Mouse (Mus musculus) neural tube, embryonic 12.5 days (tissue): ENCODE data around the gene Polr2l. TPM values are rescaled to one million over a fixed set of nuclear protein-coding genes. Genes with fewer than 3 reads are reported as not detected.

Source experiments
- ATAC-seq: fragments of 200-750 bp; cut with Nextera tagmentation; 2 replicates; pipeline ENCODE4 v1.8.0; 2017; ENCODE audit warnings: low read depth, mild to moderate bottlenecking, moderate TSS enrichment, moderate library complexity; ENCODE audit not compliant: low FRiP score
- H3K27ac ChIP-seq: fragments of 300-500 bp; sonication (generic); 2 replicates; pipeline ENCODE4 v1.5.1; 2016
- H3K27me3 ChIP-seq: fragments of 300-500 bp; sonication (generic); replicated peaks from 2 replicates; pipeline ENCODE4 v1.6.1; 2016; ENCODE audit warnings: mild to moderate bottlenecking
- H3K36me3 ChIP-seq: fragments of 300-500 bp; sonication (generic); 2 replicates; pipeline ENCODE4 v1.6.1; 2016; ENCODE audit warnings: mild to moderate bottlenecking
- H3K4me1 ChIP-seq: fragments of 300-500 bp; sonication (generic); 2 replicates; pipeline ENCODE4 v1.6.1; 2016
- H3K4me2 ChIP-seq: fragments of 300-500 bp; sonication (generic); replicated peaks from 2 replicates; pipeline ENCODE4 v1.6.1; 2016; ENCODE audit warnings: mild to moderate bottlenecking
- H3K4me3 ChIP-seq: fragments of 300-500 bp; sonication (generic); 2 replicates; pipeline ENCODE4 v1.5.1; 2016
- H3K9ac ChIP-seq: fragments of 300-500 bp; sonication (generic); 2 replicates; pipeline ENCODE4 v1.6.1; 2016; ENCODE audit warnings: mild to moderate bottlenecking
- H3K9me3 ChIP-seq: fragments of 300-500 bp; sonication (generic); 2 replicates; pipeline ENCODE4 v1.6.1; 2016; ENCODE audit warnings: mild to moderate bottlenecking
- WGBS: fragments of 180-500 bp; shearing (Covaris S2); methylation state at CpG from one replicate; pipeline ENCODE4 v1.1.7; 2016; 5-methylcytosine and 5-hydroxymethylcytosine counted together
- polyA plus RNA-seq: library from polyadenylated mRNA; unstranded; fragments of >200 nt; fragmentation: Nextera tagmentation; extraction: Ambion mirVana; gene quantifications from 2 replicates; pipeline ENCODE4 v1.2.1, GENCODE M21; 2016

Gene Polr2l
- polyA plus RNA-seq, 1 experiment from 2014 or later = 73.5 TPM

DNA sequence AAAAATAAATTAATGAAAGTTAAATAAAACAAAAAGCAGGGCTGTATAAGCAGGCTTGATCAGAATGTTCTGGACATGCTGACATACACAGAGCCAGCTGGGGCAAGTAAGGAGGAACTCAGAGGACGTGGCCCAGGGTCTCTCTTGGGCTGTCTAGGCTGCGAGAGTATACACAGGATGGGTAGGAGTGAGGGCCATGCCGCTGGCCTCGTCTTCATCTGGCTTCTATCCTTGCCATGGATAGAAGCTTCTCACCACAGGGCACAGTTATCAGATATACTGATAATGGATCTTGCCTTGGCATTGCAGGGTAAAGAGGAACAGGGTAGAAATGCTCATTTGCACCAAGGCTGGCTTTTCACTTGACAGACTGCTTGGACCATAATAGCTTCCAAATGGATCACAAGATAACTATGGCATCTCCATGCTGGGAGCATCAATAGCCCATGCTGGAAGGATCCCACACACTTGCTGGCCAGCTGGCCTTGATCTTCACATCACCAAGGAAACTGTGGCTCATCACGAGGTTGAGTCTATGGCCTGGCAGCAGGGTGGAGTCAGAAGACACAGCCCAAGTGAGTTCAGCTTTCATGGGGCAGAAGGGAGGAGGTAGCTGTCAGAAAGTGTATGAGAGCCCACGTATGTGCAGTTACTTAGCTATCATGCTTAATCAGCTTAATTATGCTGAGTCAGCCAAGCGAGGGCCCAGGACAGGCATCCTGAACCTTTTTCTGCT is 27.1 kb upstream of the Polr2l start:
- Histone ChIP-seq H3K36me3 (peaks cover 18% of the 10 kb centered on the region; the same call in 1 of the 2 replicates), H3K9ac (no peak overlapping the region), H3K4me1 (no peaks in the 10 kb centered on the region), H3K9me3 (0 out of 2 replicates have a peak, but pooled peaks cover 4% of the 10 kb centered on the region), H3K27ac (no peak overlapping the region), H3K4me3 (no peak overlapping the region), H3K4me2 (no peak overlapping the region), H3K27me3 (no peaks in the 10 kb centered on the region)
- no peak for ATAC-seq
- 90% methylated on average over 7 of the region's 7 CpGs for WGBS

DNA sequence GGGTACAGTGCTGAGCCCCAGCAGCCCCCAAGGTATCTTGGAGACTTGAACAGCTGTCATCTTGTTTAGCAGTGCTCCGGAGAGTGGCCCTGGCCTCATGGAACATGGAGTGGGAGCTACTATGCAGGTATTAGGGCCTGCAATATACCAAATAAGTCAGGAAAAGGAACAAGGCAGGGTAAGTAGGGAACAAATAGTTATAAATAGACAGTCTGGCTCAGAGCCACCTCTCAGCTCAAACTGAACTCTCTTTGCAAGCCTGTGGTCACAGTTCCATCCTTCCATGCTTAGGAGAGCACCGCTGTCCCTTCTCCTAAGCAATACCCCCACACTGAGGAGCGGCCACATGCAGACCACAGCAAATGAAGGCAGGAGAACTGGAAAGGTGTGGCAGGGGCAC is 22.7 kb upstream of the Polr2l start:
- ATAC-seq = no peak
- H3K36me3 ChIP-seq = peaks cover 28% of the 10 kb centered on the region
- 93% methylated on average over 3 of the region's 3 CpGs for WGBS

DNA sequence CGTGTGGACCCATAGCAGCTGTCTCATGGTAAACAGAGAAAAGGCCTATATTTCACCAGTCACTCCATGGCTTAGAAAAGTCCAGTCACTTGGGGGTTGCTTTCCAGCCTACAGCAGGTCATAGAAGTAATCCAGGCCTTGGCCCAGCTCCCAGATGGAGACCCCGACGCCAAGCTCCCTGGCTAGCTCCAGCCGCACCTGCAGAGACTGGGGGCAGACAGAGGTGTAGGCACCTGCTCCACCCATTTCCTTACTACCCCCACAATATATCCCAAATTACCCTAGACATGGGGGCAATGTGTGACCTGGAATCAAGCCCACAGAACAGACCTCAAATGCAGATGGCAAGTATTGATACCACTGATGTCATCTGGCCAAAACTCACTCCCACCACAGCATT is 21.0 kb upstream of the Polr2l start:
- no peak overlapping the region for H3K9ac ChIP-seq
- no peak overlapping the region for H3K27ac ChIP-seq
- no peak overlapping the region for H3K4me2 ChIP-seq
- ATAC-seq = no peak
- H3K9me3 ChIP-seq = no peaks in the 10 kb centered on the region
- 93% methylated on average over 4 of the region's 4 CpGs for WGBS
- H3K27me3 ChIP-seq = no peaks in the 10 kb centered on the region
- no peak overlapping the region for H3K4me3 ChIP-seq
- no peaks in the 10 kb centered on the region for H3K4me1 ChIP-seq
- H3K36me3 ChIP-seq = peaks cover 33% of the 10 kb centered on the region

More for the DNA sequence above, 22.7 kb upstream of the Polr2l start:
- Histone ChIP-seq H3K9ac (no peak overlapping the region), H3K4me1 (no peaks in the 10 kb centered on the region), H3K27me3 (no peaks in the 10 kb centered on the region), H3K4me2 (no peak overlapping the region), H3K4me3 (no peak overlapping the region), H3K9me3 (no peaks in the 10 kb centered on the region), H3K27ac (no peak overlapping the region)

DNA sequence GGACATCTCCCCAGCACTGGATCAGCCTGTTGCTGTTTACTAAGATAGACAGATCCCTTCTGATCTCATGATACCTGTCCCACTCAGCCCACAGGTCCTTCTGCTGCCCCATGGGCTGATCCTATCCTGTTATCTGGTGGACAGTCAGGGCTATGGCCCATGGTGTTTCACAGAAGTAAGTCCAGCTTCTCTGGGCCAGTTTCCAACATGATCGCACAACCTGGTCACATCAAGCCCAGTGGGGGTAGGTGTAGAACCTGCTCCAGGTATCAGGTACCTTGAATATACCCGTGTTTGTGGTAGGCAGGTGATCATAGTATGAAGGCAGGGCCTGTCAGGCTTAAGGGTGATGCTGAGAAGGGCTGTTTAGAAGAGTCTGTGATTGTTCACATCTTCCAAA is 20.4 kb upstream of the Polr2l start:
- 90% methylated on average over 2 of the region's 2 CpGs for WGBS
- no peak overlapping the region for H3K9ac ChIP-seq

DNA sequence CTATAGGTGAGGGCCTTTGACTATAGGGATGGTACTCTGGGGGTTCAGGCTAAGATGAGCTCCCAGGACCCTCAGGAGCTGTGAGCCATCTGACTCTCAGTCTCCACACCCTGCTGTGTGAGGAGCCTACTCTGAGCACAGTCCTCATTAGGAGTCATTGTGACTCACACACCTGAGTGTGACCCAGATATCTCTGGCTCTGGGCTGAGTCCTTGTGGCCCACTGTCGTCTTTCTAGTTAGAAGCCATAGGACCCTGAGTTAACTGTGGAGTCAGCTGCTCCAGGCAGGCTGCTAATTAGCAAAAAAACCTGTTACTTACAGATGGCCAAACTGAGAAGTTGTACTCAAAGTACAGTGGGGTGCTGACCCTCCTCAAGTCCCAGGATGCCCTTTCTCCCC is 18.8 kb upstream of the Polr2l start:
- ATAC-seq = no peak
- WGBS = 88% methylated on average over 1 of the region's 1 CpGs
- H3K36me3 ChIP-seq = peaks cover 22% of the 10 kb centered on the region

More for the DNA sequence above, 20.4 kb upstream of the Polr2l start:
- H3K4me3 ChIP-seq = no peak overlapping the region
- H3K4me1 ChIP-seq = no peaks in the 10 kb centered on the region
- no peak overlapping the region for H3K27ac ChIP-seq
- peaks cover 33% of the 10 kb centered on the region for H3K36me3 ChIP-seq
- H3K4me2 ChIP-seq = no peak overlapping the region
- H3K9me3 ChIP-seq = no peaks in the 10 kb centered on the region
- ATAC-seq = no peak
- no peaks in the 10 kb centered on the region for H3K27me3 ChIP-seq

DNA sequence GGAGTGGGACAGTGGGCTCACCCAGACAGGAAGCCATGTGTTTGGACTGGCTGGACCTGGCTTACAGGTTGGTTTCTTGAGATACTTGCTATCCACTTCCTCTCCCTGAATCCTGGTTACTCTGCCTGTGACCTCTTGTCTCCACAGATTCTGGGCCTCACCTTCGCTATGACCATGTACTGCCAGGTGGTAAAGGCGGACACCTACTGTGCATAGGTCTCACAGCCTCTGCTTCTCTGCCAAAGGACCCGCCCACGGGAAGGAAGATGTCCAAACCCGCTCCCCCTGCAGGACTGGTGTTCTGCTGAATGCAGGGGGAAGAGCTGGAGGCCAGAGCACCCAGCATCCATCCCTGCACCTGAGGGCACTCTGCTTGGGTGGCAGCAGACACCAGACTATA is 17.8 kb upstream of the Polr2l start:
- WGBS = 85% methylated on average over 5 of the region's 5 CpGs
- ATAC-seq = no peak
- H3K9me3 ChIP-seq = no peaks in the 10 kb centered on the region
- no peaks in the 10 kb centered on the region for H3K4me1 ChIP-seq
- no peak overlapping the region for H3K4me2 ChIP-seq
- no peak overlapping the region for H3K9ac ChIP-seq
- H3K36me3 ChIP-seq = peaks cover 20% of the 10 kb centered on the region
- no peaks in the 10 kb centered on the region for H3K27me3 ChIP-seq
- H3K4me3 ChIP-seq = no peak overlapping the region
- no peak overlapping the region for H3K27ac ChIP-seq

More for the DNA sequence above, 18.8 kb upstream of the Polr2l start:
- Histone ChIP-seq H3K4me3 (no peak overlapping the region), H3K4me1 (no peaks in the 10 kb centered on the region), H3K4me2 (no peak overlapping the region), H3K27me3 (no peaks in the 10 kb centered on the region), H3K9ac (no peak overlapping the region), H3K27ac (no peak overlapping the region), H3K9me3 (no peaks in the 10 kb centered on the region)

DNA sequence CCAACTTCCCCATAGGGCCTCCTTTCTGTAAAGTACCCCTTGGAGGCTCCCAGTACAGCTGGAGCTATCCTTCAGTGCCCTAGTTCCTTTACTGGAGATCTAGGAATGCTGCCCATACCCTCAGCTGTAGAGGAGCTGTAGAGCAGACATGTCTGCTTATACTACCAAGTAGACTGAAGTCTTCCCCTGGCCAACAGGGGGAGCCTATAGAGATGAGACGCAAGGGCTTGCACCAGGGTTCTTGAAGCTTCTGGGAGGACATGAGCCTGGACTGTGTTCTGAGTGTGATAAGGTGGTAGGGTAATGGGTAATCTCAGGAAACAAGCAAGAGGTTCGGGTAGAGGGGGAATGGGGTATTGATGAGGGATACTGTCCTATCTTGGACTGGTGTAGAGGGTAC is 16.2 kb upstream of the Polr2l start:
- ATAC-seq = no peak
- H3K36me3 ChIP-seq = peaks cover 20% of the 10 kb centered on the region

DNA sequence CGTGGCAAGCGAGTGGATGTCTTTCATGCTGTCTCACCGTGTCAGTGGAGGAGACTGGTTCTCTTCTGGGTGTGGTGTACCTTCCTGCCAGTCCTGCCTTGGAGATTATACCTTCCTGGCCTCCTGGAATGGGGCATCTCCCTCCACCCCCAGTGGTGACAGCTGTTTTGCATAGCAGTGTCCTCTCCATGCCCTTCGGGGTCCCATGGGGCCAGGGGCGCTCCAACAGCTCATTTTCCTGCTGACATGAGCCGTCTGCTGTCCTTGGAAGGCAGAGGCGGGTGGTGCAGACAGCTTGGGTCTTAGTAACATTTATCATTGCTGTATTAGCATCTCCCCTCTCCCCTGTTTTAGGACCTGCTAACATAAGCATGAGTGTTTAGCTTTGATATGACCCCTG is 12.2 kb upstream of the Polr2l start:
- 66% methylated on average over 7 of the region's 7 CpGs for WGBS
- H3K9ac ChIP-seq = 0 out of 2 replicates have a peak overlapping the region, but pooled peaks have one; percentile 13
- peaks cover 20% of the 10 kb centered on the region for H3K4me1 ChIP-seq
- no peak overlapping the region for H3K4me3 ChIP-seq
- H3K27ac ChIP-seq = peak overlapping the region; percentile 23; the same call in 1 of the 2 replicates
- H3K9me3 ChIP-seq = no peaks in the 10 kb centered on the region
- no peak for ATAC-seq
- H3K27me3 ChIP-seq = peaks cover 17% of the 10 kb centered on the region
- H3K4me2 ChIP-seq = no peak overlapping the region
- peaks cover 6% of the 10 kb centered on the region; the same call in 1 of the 2 replicates for H3K36me3 ChIP-seq

More for the DNA sequence above, 16.2 kb upstream of the Polr2l start:
- WGBS = 80% methylated on average over 2 of the region's 2 CpGs
- no peak overlapping the region for H3K4me2 ChIP-seq
- no peak overlapping the region for H3K9ac ChIP-seq
- H3K4me1 ChIP-seq = peaks cover 6% of the 10 kb centered on the region; the same call in 1 of the 2 replicates
- no peak overlapping the region for H3K4me3 ChIP-seq
- no peaks in the 10 kb centered on the region for H3K9me3 ChIP-seq
- no peaks in the 10 kb centered on the region for H3K27me3 ChIP-seq
- no peak overlapping the region for H3K27ac ChIP-seq

DNA sequence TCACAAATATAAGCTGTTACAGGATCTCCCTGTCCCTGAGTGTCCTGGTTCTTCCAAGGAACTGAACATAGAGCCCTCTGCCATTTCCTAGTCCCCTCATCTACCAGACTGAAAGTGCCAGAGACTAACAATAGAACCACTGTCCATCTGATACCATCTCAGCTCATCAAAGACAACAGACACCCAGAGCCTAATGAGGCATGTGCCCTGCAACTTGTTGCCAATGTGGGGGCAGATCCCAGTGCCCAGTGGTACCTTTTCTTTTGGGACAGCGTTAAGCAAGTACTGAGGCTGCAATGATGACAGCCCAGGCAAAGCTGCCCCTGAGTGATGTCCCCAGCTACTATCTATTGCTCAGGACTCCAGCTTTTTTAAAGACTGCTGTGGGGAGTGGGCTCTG is 11.3 kb upstream of the Polr2l start:
- H3K9me3 ChIP-seq = no peaks in the 10 kb centered on the region
- H3K27me3 ChIP-seq = peaks cover 19% of the 10 kb centered on the region
- WGBS = 88% methylated on average over 1 of the region's 1 CpGs
- ATAC-seq = no peak
- no peak overlapping the region for H3K4me2 ChIP-seq
- H3K9ac ChIP-seq = no peak overlapping the region
- peaks cover 28% of the 10 kb centered on the region for H3K4me1 ChIP-seq
- no peak overlapping the region for H3K27ac ChIP-seq
- H3K36me3 ChIP-seq = no peaks in the 10 kb centered on the region
- H3K4me3 ChIP-seq = no peak overlapping the region

DNA sequence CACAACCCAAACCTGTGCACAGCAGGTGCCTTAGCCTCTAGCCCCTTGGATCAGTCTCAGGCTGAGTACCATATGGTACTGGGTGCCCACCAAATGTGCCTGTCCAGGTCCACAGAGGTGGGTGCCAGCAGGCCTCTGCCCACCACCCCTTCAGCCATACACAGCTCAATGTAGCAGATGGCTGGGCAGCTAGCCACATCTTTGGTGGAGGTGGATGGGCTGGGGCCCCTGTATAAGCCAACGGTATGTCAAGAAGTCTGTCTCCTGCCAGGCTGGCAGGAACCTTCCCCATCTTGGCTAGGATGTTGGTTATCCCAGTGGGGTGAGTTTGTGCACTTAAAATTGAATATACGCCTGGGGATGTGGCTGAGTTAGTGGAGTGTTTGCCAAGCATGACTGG is 10.7 kb upstream of the Polr2l start:
- Histone ChIP-seq H3K4me1 (peaks cover 32% of the 10 kb centered on the region), H3K4me3 (no peak overlapping the region), H3K36me3 (no peaks in the 10 kb centered on the region), H3K27ac (no peak overlapping the region), H3K4me2 (no peak overlapping the region), H3K9ac (no peak overlapping the region), H3K27me3 (peaks cover 19% of the 10 kb centered on the region), H3K9me3 (no peaks in the 10 kb centered on the region)
- WGBS = 88% methylated on average over 2 of the region's 2 CpGs
- no peak for ATAC-seq

DNA sequence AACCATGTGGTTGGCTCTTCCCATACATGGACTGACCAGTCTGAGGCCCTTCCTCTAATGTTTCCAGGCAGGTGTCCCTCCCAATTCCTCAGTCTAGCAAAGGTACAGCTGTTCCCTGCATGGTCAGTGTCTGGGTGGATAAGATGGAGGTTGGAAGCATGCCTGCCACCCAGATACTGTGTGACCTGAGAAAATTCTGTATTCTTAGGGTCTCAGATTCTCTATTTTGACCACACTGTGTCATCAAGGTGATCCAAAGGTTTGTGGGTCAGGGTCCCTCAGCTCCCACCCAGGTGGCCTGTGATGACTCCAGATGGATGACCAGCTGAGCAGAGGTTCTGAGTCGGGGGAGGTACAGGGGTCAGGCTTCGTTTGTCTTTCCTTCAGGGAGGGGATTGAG is 10.3 kb upstream of the Polr2l start:
- Histone ChIP-seq H3K4me3 (no peak overlapping the region), H3K9me3 (no peaks in the 10 kb centered on the region), H3K27me3 (peaks cover 19% of the 10 kb centered on the region), H3K4me2 (no peak overlapping the region), H3K27ac (no peak overlapping the region), H3K36me3 (no peaks in the 10 kb centered on the region), H3K4me1 (peaks cover 32% of the 10 kb centered on the region), H3K9ac (no peak overlapping the region)
- WGBS = 74% methylated on average over 2 of the region's 2 CpGs
- ATAC-seq = no peak

DNA sequence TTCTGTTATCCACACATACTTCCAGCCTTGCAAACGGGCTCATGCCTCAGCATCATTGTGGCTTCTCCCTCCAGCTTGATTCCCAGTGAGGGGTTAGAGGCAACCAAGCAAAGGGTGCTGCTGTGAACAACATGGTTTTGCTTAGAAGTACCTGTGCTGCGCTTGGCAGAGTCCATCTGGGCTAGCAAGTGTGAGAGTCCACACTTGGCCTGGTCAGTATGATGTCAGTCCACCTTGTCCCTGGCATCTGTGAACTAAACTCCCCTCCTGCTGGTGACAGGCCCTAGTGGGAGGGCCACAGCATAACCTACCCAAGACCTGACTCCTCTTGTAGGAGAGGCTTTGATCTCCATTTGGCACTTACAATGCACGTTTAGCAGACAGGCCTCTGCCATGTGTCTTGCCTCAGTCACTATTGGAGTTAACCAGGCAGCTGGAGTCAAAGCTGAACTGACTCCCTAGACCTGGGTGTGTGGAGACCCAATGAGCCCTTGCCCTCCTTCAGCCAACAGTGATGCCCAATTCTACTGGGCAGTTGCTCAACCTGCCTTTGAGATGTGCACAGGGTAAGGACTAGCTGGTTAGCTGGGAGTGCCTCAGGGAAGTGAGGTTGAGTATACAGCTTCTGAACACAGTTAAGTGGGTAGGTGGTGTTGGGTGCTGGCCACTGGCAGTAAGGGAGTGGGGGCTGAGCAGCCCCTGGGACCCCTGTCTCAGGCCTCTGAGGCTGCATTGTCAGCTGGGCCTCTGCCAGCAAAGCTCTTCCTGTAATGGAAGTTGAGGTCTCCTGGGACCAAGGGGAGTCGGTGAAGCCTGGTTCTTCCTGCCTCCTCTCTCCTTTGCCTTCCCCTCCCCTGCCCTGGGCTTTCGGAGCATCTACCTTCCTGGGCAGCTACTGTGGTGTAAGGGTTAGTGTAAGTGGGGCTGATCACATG is 9.5 kb upstream of the Polr2l start:
- H3K4me3 ChIP-seq = no peak overlapping the region
- H3K27ac ChIP-seq = no peak overlapping the region
- H3K9ac ChIP-seq = no peak overlapping the region
- no peaks in the 10 kb centered on the region for H3K36me3 ChIP-seq
- H3K9me3 ChIP-seq = no peaks in the 10 kb centered on the region
- H3K4me2 ChIP-seq = 0 out of 2 replicates have a peak overlapping the region, but pooled peaks have one; percentile 26
- WGBS = 70% methylated on average over 5 of the region's 5 CpGs
- peaks cover 19% of the 10 kb centered on the region for H3K27me3 ChIP-seq
- H3K4me1 ChIP-seq = peaks cover 32% of the 10 kb centered on the region
- no peak for ATAC-seq
